Mouse (Mus musculus): ENCODE data around the gene Nsd1. TPM values are rescaled to one million over a fixed set of nuclear protein-coding genes. Genes with fewer than 3 reads are reported as not detected.

Nsd1 gene
- polyA plus RNA-seq, 1 experiment from 2014 or later: 51.4 TPM

Other genes starting within 250 kb of the Nsd1 start
- gene Hk3, start 188.4 kb upstream of the Nsd1 start, polyA plus RNA-seq (2015; fragmentation: Nextera tagmentation; extraction: Ambion mirVana): 0.86 and 1.3 TPM in 2 replicates
- 17.3 and 19.4 TPM in 2 replicates for gene Uimc1, start 109.5 kb upstream of the Nsd1 start, polyA plus RNA-seq (2015; fragmentation: Nextera tagmentation; extraction: Ambion mirVana)
- gene Zfp346, start 104.5 kb upstream of the Nsd1 start, polyA plus RNA-seq (2015; fragmentation: Nextera tagmentation; extraction: Ambion mirVana): 27.8 and 29.9 TPM in 2 replicates
- not detected in 2 replicates for gene Gm17617, start 76.2 kb upstream of the Nsd1 start, polyA plus RNA-seq (2015; fragmentation: Nextera tagmentation; extraction: Ambion mirVana)
- gene Fgfr4, start 57.1 kb upstream of the Nsd1 start, polyA plus RNA-seq (2015; fragmentation: Nextera tagmentation; extraction: Ambion mirVana): 1.7 and 2.2 TPM in 2 replicates
- gene Prelid1, start 110.7 kb downstream of the Nsd1 start, polyA plus RNA-seq (2015; fragmentation: Nextera tagmentation; extraction: Ambion mirVana): 311 and 344 TPM in 2 replicates
- gene Rab24, start 112.2 kb downstream of the Nsd1 start, polyA plus RNA-seq (2015; fragmentation: Nextera tagmentation; extraction: Ambion mirVana): 97.0 and 102 TPM in 2 replicates
- 9.3 and 11.4 TPM in 2 replicates for gene Mxd3, start 120.0 kb downstream of the Nsd1 start, polyA plus RNA-seq (2015; fragmentation: Nextera tagmentation; extraction: Ambion mirVana)
- 44.9 and 57.7 TPM in 2 replicates for gene Lman2, start 153.0 kb downstream of the Nsd1 start, polyA plus RNA-seq (2015; fragmentation: Nextera tagmentation; extraction: Ambion mirVana)
- gene Rgs14, start 159.9 kb downstream of the Nsd1 start, polyA plus RNA-seq (2015; fragmentation: Nextera tagmentation; extraction: Ambion mirVana): 0.81 and 2.6 TPM in 2 replicates
- 0.20 TPM in 1 of 2 replicates, not detected in the other for gene Slc34a1, start 188.4 kb downstream of the Nsd1 start, polyA plus RNA-seq (2015; fragmentation: Nextera tagmentation; extraction: Ambion mirVana)
- 0.50 and 1.4 TPM in 2 replicates for gene Pfn3, start 205.4 kb downstream of the Nsd1 start, polyA plus RNA-seq (2015; fragmentation: Nextera tagmentation; extraction: Ambion mirVana)
- gene F12, start 217.0 kb downstream of the Nsd1 start, polyA plus RNA-seq (2015; fragmentation: Nextera tagmentation; extraction: Ambion mirVana): 0.18 and 0.47 TPM in 2 replicates
- 34.2 and 38.4 TPM in 2 replicates for gene Grk6, start 235.3 kb downstream of the Nsd1 start, polyA plus RNA-seq (2015; fragmentation: Nextera tagmentation; extraction: Ambion mirVana)